Mouse (Mus musculus) CH12F3 (cell line): Measurements from ENCODE around the gene Olfr1314.

ENCODE experiments used
- in situ Hi-C: fragments of 300-500 bp; cut with MboI; formaldehyde crosslinking; loops from 2 replicates; pipeline ENCODE4 v1.14.3; 2020; ENCODE audit warnings: low sequenced_read_pairs

Olfr1314 gene

DNA sequence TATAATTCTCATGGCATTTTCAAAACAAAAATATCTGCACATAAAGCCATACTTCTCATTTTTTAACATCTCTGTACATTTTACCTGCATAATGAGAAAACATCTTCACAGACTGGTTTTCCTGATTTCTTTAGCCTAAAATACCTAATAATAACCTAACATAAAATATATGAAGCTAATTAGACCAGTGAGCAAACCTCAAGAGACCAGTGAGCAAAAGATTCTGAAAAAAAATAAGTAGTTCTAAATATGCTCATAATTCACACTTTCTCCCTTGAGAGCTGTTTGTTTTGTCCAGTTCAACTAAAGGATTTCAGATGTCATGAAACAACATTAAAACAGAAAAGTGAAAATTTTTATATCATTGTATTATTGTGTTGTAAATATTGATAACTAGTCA is at the start of gene Olfr1314:
Gene Olfr1314 (minus strand): TSS at position 101 of the 400 bp plus-strand sequence.
- in situ Hi-C loops = no loop called here

DNA sequence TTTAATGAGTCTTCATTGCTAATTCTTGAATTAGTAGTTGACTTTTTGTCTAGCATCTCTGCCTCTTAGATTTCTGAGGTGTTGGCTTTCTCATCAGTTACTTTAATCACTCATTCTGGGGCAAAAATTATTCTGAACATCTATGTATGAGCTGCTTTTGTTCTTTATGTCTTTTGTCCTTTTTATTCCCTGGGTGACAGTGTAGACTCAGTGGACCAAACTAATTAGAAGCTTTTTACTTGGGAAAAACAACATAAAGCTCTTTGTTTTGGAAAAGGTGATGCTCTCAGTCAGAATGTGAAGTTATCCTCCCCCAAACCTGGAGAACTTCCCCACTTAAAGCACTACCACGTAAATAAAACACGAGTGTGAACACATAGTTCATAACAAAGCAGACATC is 43.4 kb upstream of the Olfr1314 start, which contains the start of gene Olfr1317:
Gene Olfr1317 (plus strand): TSS at position 301 of the 400 bp plus-strand sequence.
- in situ Hi-C loops = no loop called here

DNA sequence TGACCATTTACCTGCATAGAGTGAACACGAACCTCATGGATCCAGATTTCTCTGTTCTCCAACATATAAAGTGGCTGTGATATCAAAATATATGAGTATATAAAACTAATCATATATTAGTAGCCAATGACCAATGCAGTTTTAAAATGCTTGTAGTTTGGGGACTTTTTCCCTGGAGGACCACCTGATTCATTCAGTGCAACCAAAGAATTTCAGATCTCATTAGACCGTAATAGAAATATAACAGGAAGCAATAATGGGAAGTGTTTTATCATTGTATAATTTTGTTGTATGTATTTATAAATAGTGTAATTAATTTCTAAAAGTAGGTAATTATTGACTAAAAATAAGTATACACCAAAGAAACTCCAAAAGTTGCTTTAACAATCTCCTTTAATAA is 38.3 kb upstream of the Olfr1314 start, which contains the start of gene Olfr1316:
Gene Olfr1316 (minus strand): TSS at position 101 of the 400 bp plus-strand sequence.
- in situ Hi-C loops = no loop called here

DNA sequence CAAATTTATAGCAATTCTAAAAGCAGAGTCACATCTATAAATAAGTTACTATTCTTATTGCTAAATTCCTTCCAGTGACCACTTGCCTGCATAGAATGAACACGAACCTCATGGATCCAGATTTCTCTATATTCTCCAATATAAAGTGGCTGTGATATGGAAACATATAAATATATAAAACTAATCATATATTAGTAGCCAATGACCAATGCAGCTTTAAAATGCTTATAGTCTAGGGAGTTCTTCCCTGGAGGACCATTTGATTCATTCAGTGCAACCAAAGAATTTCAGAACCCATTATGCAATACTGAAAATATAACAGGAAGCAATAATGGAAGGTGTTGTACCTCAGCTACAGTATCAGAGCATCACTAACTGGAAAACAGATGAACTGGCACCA is 18.8 kb upstream of the Olfr1314 start, which contains the start of gene Olfr1315-ps1:
Gene Olfr1315-ps1 (minus strand): TSS at position 101 of the 400 bp plus-strand sequence.
- in situ Hi-C loops = no loop called here

DNA sequence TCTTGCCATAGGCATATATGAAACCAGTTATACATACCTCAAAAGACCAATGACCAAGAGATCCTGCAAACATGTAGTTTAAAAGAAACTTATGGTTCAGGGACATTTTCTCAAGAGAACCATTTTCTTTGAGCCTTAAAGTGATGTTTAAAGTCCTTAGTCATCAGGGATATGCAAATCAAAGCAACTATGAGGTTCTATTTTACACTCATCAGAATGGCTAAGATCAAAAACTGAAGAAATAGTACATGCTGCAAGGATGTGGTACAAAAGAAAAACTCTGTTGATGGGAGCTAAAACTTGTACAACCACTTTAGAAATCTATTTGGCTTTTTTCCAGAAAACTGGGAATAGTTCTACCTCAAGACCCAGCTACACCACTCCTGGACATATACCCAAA is 18.8 kb downstream of the Olfr1314 start, which contains the start of gene Olfr1313:
Gene Olfr1313 (minus strand): TSS at position 101 of the 400 bp plus-strand sequence.
- in situ Hi-C loops = no loop called here

DNA sequence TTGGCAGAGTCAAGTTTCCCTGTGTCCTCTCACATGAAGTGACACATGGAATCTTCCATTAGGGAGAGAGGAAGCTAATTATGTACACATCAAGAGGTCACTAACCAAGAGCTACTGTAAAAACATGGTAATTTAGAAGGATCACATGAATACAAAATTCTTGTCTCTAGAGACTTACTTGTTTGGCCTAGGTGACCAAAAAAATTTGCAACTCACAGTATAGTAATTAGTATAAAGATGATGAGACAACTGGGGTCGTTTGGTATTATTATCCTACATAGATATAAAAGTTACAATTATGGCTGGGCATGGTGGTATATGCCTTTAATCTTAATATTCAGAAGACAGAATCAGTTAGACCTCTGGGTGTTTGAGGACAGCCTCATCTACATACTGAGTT is 46.4 kb downstream of the Olfr1314 start, which contains the start of gene Olfr1312:
Gene Olfr1312 (minus strand): TSS at position 101 of the 400 bp plus-strand sequence.
- in situ Hi-C loops = no loop called here
